Comparison of ENCODE assay signal across 24 mouse cellular contexts in the genomic region with DNA sequence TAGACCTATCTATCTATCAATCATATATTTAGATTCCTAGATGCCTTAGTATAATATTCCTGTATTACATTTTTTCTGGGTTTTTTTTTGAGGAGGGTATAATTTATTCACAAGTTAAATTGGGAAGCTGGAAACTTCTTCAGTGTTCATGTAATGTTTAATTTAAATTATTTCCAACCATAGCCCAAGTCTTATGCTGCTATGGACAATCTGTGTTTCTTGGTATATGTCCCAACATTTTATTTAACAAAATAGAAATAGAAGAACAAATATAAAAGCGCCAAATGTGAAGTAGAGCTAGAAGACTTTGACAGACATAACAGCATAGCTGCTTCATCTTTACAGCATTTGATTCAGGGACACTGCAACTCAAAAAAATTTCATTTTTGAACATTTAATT.
"Had no signal": no experiment of that assay in that cellular context is flagged by ENCODE, and none has a peak within 500 bp of the region (broad histone marks: within the 10 kb centered on the region; RNA-seq: fewer than 3 reads in every experiment).

No protein-coding gene starts in this region.

- DNase-seq: gastrocnemius, postnatal 14 days; heart, adult 18-20 months; heart, postnatal 10 days; heart, postnatal 4 days; kidney, adult 18-20 months; kidney, adult 8-10 months; kidney, postnatal 10 days; kidney, postnatal 25 days; kidney, postnatal 4 days; liver; liver, embryonic 13.5 days had no signal

- H3K4me3 ChIP-seq: heart, embryonic 10.5 days; heart, embryonic 12.5 days; hindbrain, embryonic 10.5 days; hindbrain, embryonic 12.5 days; intestine, embryonic 15.5 days; layer of hippocampus, adult 2 months; limb, embryonic 10.5 days; limb, embryonic 12.5 days; liver, embryonic 13.5 days; liver, embryonic 15.5 days had no signal

- ATAC-seq: hindbrain, embryonic 16.5 days; inflammation-experienced regulatory T-cells, adult 6 months; intestine, embryonic 15.5 days; intestine, postnatal 0 days had no signal

- H3K27ac ChIP-seq: heart, embryonic 10.5 days; hindbrain, embryonic 10.5 days; hindbrain, embryonic 12.5 days; hindbrain, embryonic 14.5 days; intestine, embryonic 15.5 days; layer of hippocampus, adult 2 months; limb, embryonic 10.5 days; limb, embryonic 12.5 days; liver, embryonic 13.5 days; liver, embryonic 15.5 days had no signal
